Mouse (Mus musculus) heart, embryonic 12.5 days (tissue): Measurements from ENCODE around the gene Tap2. TPM values are rescaled to one million over a fixed set of nuclear protein-coding genes. Genes with fewer than 3 reads are reported as not detected.

ENCODE experiments used
- ATAC-seq: fragments of 200-750 bp; cut with Nextera tagmentation; 2 replicates; pipeline ENCODE4 v1.8.0; 2017; ENCODE audit warnings: moderate TSS enrichment, moderate library complexity; ENCODE audit not compliant: insufficient number of reproducible peaks, low FRiP score
- H3K27ac ChIP-seq: fragments of 300-500 bp; sonication (generic); 2 replicates; pipeline ENCODE4 v1.5.1; 2016; ENCODE audit warnings: mild to moderate bottlenecking, moderate library complexity; ENCODE audit not compliant: poor library complexity, severe bottlenecking
- H3K27me3 ChIP-seq: fragments of 300-500 bp; sonication (generic); replicated peaks from 2 replicates; pipeline ENCODE4 v1.6.1; 2016; ENCODE audit warnings: mild to moderate bottlenecking, moderate library complexity
- H3K36me3 ChIP-seq: fragments of 300-500 bp; sonication (generic); 2 replicates; pipeline ENCODE4 v1.6.1; 2016; ENCODE audit warnings: mild to moderate bottlenecking, moderate library complexity
- H3K4me1 ChIP-seq: fragments of 300-500 bp; sonication (generic); replicated peaks from 2 replicates; pipeline ENCODE4 v1.6.1; 2016; ENCODE audit warnings: mild to moderate bottlenecking
- H3K4me2 ChIP-seq: fragments of 300-500 bp; sonication (generic); 2 replicates; pipeline ENCODE4 v1.6.1; 2016; ENCODE audit warnings: mild to moderate bottlenecking, moderate library complexity
- H3K4me3 ChIP-seq: fragments of 300-500 bp; sonication (generic); 2 replicates; pipeline ENCODE4 v1.5.1; 2016; ENCODE audit warnings: mild to moderate bottlenecking
- H3K9ac ChIP-seq: fragments of 300-500 bp; sonication (generic); 2 replicates; pipeline ENCODE4 v1.6.1; 2016; ENCODE audit warnings: mild to moderate bottlenecking, moderate library complexity
- H3K9me3 ChIP-seq: fragments of 300-500 bp; sonication (generic); replicated peaks from 2 replicates; pipeline ENCODE4 v1.6.1; 2016; ENCODE audit warnings: mild to moderate bottlenecking, moderate library complexity
- WGBS: fragments of 180-500 bp; shearing (Covaris S2); methylation state at CpG from one replicate; pipeline ENCODE4 v1.1.7; 2016; 5-methylcytosine and 5-hydroxymethylcytosine counted together
- polyA plus RNA-seq: library from polyadenylated mRNA; unstranded; fragments of >200 nt; fragmentation: Nextera tagmentation; extraction: Ambion mirVana; gene quantifications from 2 replicates; pipeline ENCODE4 v1.2.1, GENCODE M21; 2016

Tap2 gene
- polyA plus RNA-seq, 1 experiment from 2014 or later, result 1.7 TPM

DNA sequence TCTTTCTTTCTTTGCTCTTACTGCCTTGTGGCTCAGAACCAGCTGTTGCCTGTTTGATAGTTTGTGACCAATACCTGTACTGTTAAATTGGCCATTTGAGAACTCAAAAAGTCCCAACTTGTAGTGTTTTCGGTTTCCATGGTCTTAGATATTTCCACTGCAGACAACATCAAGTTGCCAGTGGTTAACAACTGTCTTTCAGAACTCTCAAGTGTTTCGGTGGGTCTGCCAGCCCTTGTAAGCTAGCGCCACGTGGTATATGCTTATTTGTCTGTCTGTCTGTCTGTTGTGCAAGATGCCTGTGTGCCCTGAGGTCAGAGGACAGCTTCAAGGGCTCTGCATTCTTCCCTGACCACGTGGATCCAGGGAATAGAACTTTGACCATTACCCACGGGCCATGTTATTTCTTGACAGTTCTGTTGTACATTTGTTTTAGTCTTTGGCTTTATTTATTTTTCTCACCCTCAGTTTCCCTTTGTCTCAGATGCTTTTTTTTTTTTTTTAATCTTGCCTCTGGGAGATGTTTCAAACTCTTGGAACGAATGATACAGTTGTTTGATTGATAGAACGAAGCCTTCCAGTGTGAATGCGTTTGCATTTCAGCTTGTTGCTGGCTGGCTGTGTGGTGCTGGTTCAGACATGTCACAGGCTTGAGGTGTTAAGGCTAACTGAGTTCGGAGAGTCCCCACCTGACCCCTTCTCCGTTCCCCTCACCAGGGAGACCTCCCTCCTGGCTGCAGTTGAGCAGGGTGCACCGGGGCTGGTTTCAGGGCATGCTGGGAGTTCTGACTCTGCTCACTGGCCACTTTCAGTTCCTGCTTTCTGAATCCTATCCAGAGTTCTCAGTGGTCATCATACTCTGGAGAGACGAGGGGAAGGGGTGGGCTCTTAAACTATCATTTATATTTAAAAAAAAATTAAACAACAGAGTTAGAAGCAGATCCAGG, 23.1 kb upstream of the Tap2 start:
- no peaks in the 10 kb centered on the region for H3K4me1 ChIP-seq
- H3K36me3 ChIP-seq, result no peaks in the 10 kb centered on the region
- H3K4me2 ChIP-seq, result no peak overlapping the region
- no peak overlapping the region for H3K4me3 ChIP-seq
- no peak for ATAC-seq
- no peak overlapping the region for H3K27ac ChIP-seq
- peaks cover 12% of the 10 kb centered on the region for H3K9me3 ChIP-seq
- 69% methylated on average over 13 of the region's 13 CpGs for WGBS
- no peak overlapping the region for H3K9ac ChIP-seq
- peaks cover 29% of the 10 kb centered on the region for H3K27me3 ChIP-seq

DNA sequence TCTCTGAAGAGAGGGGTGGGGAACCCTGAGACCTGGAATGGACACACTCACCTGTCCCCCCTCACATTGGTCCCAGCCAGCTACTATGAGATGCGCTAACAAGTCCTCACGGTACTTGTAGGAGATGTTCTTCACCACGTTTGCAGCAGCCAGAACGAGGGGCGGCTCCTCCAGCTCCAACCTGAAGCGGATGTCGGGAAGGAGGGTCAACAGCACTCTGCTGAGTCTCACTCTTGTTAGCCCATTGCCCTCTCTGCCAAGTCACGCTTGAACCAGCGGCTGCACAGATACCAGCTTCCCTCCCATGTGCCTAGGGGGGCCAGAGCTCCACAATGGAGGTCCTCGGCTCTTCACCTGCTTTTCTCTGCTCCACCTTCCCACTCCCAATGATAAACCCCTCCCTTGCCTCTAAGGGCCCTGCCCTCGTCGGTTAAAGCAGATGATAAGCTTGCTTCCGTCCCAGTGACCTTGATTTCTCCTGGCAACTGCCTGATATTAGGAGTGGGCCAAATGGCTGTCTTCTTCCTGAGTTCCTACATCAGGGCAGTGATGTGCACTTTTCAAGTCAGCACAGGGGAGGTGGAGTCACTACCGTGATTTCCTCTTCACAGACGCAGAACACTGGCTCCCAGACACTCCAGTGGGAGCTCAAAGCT, 19.6 kb upstream of the Tap2 start:
- WGBS, result 61% methylated on average over 15 of the region's 15 CpGs
- H3K9ac ChIP-seq, result no peak overlapping the region
- H3K4me2 ChIP-seq, result no peak overlapping the region
- peaks cover 2% of the 10 kb centered on the region; the same call in 1 of the 2 replicates for H3K9me3 ChIP-seq
- H3K4me1 ChIP-seq, result peaks cover 14% of the 10 kb centered on the region
- peaks cover 57% of the 10 kb centered on the region for H3K27me3 ChIP-seq
- no peak overlapping the region for H3K4me3 ChIP-seq
- no peaks in the 10 kb centered on the region for H3K36me3 ChIP-seq
- ATAC-seq, result no peak
- no peak overlapping the region for H3K27ac ChIP-seq

DNA sequence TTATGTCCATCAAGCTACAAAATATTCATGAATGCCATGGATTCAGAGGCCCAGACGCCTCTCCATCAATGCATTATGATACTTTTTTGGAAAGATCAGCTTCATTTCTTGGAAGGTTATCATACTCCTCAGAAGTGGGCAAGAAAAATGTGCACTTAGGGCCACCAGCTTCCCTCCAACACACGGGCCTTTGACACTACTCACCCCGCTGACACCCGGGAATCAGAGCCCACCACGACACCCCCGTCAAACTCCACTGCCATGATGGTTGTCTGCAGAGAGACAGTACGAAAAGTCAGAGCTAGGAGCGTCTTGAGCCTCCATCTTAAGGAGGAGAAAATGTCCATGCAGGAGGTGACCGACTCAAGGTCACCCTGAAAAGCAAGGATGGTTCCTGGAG, 17.8 kb upstream of the Tap2 start:
- Histone ChIP-seq H3K4me2 (no peak overlapping the region), H3K36me3 (no peaks in the 10 kb centered on the region), H3K27me3 (peaks cover 75% of the 10 kb centered on the region), H3K4me3 (no peak overlapping the region), H3K27ac (no peak overlapping the region), H3K4me1 (peaks cover 14% of the 10 kb centered on the region), H3K9ac (no peak overlapping the region), H3K9me3 (peaks cover 2% of the 10 kb centered on the region; the same call in 1 of the 2 replicates)
- WGBS, result 78% methylated on average over 9 of the region's 9 CpGs
- ATAC-seq, result no peak

DNA sequence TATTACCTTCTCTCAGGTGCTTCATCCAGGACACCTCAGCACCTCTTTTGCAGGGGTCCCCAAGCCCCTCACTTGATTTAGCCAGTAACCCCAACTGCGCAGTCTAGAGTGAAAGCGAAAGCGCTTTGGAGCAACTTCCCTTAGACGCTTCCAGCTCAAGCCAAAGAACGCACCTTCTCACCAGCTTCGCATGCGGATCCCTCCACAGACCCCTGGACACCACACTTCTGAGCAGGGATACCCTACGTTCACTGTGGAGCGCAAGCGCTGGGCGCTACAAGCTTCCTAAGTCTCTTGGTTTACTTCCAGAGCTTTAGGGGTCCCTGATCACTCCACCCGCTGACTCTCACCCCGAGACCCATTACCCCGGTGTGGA, 16.5 kb upstream of the Tap2 start:
- Histone ChIP-seq H3K27ac (no peak overlapping the region), H3K9me3 (no peaks in the 10 kb centered on the region), H3K4me1 (peaks cover 14% of the 10 kb centered on the region), H3K9ac (peak overlapping the region; percentile 58), H3K4me3 (peak overlapping the region; percentile 55), H3K36me3 (no peaks in the 10 kb centered on the region), H3K4me2 (peak overlapping the region; percentile 86), H3K27me3 (peaks cover 89% of the 10 kb centered on the region)
- 4% methylated on average over 14 of the region's 14 CpGs for WGBS
- no peak for ATAC-seq

DNA sequence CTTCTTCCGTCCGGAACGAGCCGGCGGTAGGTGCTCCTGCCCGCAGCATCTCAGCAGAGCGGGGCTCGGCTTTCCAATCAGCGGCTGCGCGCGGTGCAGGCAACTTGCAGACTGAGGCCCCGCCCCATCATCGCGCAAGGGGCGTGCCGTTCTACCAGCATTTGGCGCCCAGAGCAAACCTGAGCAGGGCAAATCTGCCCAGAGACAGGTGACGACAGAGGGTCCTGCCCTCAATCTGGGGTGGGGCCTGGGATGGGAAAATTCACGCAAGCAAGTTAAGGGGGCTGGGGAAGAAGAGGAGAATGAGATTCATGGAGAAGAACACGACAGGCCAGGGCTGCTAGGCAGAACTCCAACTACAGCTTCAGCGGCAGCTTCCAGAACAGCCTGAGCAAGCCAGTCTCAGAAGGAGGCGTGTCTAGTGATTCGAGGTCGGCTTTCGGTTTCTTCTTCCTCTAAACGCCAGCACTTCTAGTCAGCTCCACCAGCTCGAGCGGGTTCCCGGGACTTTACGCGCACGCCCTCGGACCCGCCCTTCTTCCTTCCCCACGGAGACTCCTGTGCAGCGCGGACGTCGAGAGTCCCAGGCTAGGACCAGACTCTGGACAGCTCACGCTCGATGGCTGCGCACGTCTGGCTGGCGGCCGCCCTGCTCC, 15.9 kb upstream of the Tap2 start, which contains the start of the genes Tap1 and Psmb9:
TSS of gene Tap1 (plus strand) at position 293 of the 656 bp plus-strand sequence.
TSS of gene Psmb9 (minus strand) at position 504 of the 656 bp plus-strand sequence.
- Histone ChIP-seq H3K36me3 (no peaks in the 10 kb centered on the region), H3K27ac (no peak within 1 kb of the TSS), H3K27me3 (peaks cover 92% of the 10 kb centered on the region), H3K9ac (peak within 1 kb of the TSS; percentile 58), H3K4me1 (peaks cover 14% of the 10 kb centered on the region), H3K4me2 (peak within 1 kb of the TSS; percentile 86), H3K9me3 (no peaks in the 10 kb centered on the region), H3K4me3 (peak within 1 kb of the TSS; percentile 55)
- WGBS, result under 1% methylated on average over 46 of the region's 46 CpGs
- ATAC-seq, result peak; percentile 92

DNA sequence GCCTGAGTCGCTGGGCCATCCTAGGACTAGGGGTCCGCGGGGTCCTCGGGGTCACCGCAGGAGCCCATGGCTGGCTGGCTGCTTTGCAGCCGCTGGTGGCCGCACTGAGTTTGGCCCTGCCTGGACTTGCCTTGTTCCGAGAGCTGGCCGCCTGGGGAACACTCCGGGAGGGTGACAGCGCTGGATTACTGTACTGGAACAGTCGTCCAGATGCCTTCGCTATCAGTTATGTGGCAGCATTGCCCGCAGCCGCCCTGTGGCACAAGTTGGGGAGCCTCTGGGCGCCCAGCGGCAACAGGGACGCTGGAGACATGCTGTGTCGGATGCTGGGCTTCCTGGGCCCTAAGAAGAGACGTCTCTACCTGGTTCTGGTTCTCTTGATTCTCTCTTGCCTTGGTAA, 15.3 kb upstream of the Tap2 start:
- Histone ChIP-seq H3K27me3 (peaks cover 92% of the 10 kb centered on the region), H3K4me1 (peaks cover 14% of the 10 kb centered on the region), H3K4me3 (peak overlapping the region; percentile 55), H3K9me3 (no peaks in the 10 kb centered on the region), H3K36me3 (no peaks in the 10 kb centered on the region), H3K27ac (no peak overlapping the region), H3K9ac (peak overlapping the region; percentile 58), H3K4me2 (peak overlapping the region; percentile 86)
- WGBS, result 5% methylated on average over 20 of the region's 20 CpGs
- ATAC-seq, result no peak

DNA sequence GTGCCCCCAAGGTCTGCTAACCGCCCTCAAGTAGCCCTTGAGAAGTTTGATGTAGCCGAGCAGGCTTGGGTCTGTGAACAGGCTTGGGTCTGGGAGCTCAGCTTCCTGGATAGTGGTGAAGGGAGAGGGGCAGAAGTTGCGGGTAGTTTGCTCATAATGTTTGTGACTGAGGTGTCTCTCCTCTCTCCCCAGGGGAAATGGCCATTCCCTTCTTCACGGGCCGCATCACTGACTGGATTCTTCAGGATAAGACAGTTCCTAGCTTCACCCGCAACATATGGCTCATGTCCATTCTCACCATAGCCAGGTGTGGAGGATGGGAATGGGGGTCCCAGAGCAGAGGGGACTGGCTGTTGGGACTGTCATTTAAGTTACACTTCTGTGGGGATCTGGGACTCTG, 14.3 kb upstream of the Tap2 start:
- Histone ChIP-seq H3K27me3 (peaks cover 91% of the 10 kb centered on the region), H3K9ac (no peak overlapping the region)
- ATAC-seq, result no peak

DNA sequence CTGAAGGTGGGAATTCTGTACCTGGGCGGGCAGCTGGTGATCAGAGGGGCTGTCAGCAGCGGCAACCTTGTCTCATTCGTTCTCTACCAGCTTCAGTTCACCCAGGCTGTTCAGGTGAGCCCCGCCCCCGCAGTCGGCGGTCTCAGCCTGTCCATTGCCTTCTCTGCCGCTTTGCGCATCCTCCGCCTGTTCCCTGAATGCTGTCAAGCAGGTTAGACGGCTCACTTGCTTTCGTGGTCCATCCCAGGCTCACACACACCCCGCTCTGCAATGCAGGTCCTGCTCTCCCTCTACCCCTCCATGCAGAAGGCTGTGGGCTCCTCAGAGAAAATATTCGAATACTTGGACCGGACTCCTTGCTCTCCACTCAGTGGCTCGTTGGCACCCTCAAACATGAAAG, 10.5 kb upstream of the Tap2 start:
- Histone ChIP-seq H3K27me3 (peaks cover 96% of the 10 kb centered on the region), H3K4me1 (peaks cover 8% of the 10 kb centered on the region), H3K9ac (no peak overlapping the region), H3K36me3 (no peaks in the 10 kb centered on the region), H3K27ac (no peak overlapping the region), H3K4me2 (no peak overlapping the region), H3K9me3 (no peaks in the 10 kb centered on the region), H3K4me3 (no peak overlapping the region)
- no peak for ATAC-seq
- 21% methylated on average over 16 of the region's 16 CpGs for WGBS

More for the DNA sequence above, 14.3 kb upstream of the Tap2 start:
- H3K4me3 ChIP-seq, result no peak overlapping the region
- no peaks in the 10 kb centered on the region for H3K9me3 ChIP-seq
- H3K4me1 ChIP-seq, result peaks cover 14% of the 10 kb centered on the region
- H3K4me2 ChIP-seq, result no peak overlapping the region
- H3K27ac ChIP-seq, result no peak overlapping the region
- no peaks in the 10 kb centered on the region for H3K36me3 ChIP-seq
- WGBS, result 63% methylated on average over 6 of the region's 6 CpGs

DNA sequence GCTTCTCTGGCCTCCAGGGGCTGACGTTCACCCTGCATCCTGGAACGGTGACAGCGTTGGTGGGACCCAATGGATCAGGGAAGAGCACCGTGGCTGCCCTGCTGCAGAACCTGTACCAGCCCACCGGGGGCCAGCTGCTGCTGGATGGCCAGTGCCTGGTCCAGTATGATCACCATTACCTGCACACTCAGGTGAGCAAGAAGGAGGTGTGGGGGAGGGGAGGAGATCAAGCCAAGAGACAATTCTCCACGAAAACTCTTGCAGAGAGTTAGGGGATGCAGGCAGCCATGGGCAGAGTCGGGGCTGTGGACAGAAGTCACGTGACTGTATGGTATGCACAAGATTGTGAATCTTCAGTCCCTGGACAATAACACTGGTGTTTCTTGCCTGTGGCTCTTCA, 9.9 kb upstream of the Tap2 start:
- no peak overlapping the region for H3K27ac ChIP-seq
- H3K4me2 ChIP-seq, result no peak overlapping the region
- no peaks in the 10 kb centered on the region for H3K9me3 ChIP-seq
- 50% methylated on average over 8 of the region's 8 CpGs for WGBS
- no peak overlapping the region for H3K9ac ChIP-seq
- peaks cover 97% of the 10 kb centered on the region for H3K27me3 ChIP-seq
- peaks cover 9% of the 10 kb centered on the region for H3K4me1 ChIP-seq
- H3K36me3 ChIP-seq, result no peaks in the 10 kb centered on the region
- ATAC-seq, result no peak
- no peak overlapping the region for H3K4me3 ChIP-seq

DNA sequence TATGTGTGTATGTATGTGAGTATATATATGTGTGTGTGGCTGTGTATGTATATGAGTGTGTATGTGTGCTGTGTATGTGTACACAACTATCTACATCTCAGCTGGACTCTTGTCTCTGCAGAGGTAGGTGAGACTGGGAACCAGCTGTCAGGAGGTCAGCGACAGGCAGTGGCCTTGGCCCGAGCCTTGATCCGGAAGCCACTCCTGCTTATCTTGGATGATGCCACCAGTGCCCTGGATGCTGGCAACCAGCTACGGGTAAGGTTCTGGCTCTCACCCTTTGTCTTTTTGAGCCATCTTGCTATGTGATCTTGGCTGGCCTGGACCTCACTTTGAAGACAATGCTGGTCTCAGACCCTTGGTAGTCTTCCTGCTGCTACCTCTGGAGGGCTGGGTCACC, 8.6 kb upstream of the Tap2 start:
- Histone ChIP-seq H3K4me2 (no peak overlapping the region), H3K27ac (no peak overlapping the region), H3K27me3 (peaks cover 98% of the 10 kb centered on the region), H3K36me3 (no peaks in the 10 kb centered on the region), H3K4me3 (no peak overlapping the region), H3K9ac (no peak overlapping the region), H3K9me3 (no peaks in the 10 kb centered on the region), H3K4me1 (peaks cover 11% of the 10 kb centered on the region)
- no peak for ATAC-seq
- WGBS, result 61% methylated on average over 4 of the region's 4 CpGs

DNA sequence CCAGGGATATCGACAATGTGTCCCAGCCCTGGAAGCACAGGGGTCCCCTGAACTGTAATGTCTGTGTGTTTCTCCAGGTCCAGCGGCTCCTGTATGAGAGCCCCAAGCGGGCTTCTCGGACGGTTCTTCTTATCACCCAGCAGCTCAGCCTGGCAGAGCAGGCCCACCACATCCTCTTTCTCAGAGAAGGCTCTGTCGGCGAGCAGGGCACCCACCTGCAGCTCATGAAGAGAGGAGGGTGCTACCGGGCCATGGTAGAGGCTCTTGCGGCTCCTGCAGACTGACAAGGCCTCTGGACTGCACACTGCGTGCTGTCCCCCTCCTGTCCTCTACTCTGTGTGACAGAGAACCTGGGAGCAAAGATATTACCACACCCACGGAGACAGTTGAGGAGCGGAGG, 6.8 kb upstream of the Tap2 start:
- H3K27me3 ChIP-seq, result peaks cover 95% of the 10 kb centered on the region
- peaks cover 11% of the 10 kb centered on the region for H3K4me1 ChIP-seq
- no peaks in the 10 kb centered on the region for H3K36me3 ChIP-seq
- no peak overlapping the region for H3K4me3 ChIP-seq
- 28% methylated on average over 12 of the region's 12 CpGs for WGBS
- H3K4me2 ChIP-seq, result no peak overlapping the region
- no peak for ATAC-seq
- H3K9ac ChIP-seq, result no peak overlapping the region
- H3K9me3 ChIP-seq, result no peaks in the 10 kb centered on the region
- H3K27ac ChIP-seq, result no peak overlapping the region
